Mouse (Mus musculus): Measurements from ENCODE around the gene Zbtb17.

GRCm38 (mm10) chr4:141456193-141456938, 11.9 kb downstream of the Zbtb17 start:
- TF ChIP-seq CTCF (IDR thresholded peaks at IDR 0.05; ENCODE audit: borderline replicate concordance, extremely low read depth, insufficient read depth, insufficient read length) = no peak
- no peak for TF ChIP-seq POLR2A (IDR thresholded peaks at IDR 0.05; ENCODE audit: borderline replicate concordance, extremely low read depth, insufficient read depth, insufficient read length, poor library complexity, severe bottlenecking)
